Mouse (Mus musculus): Measurements from ENCODE around the gene Usp15. TPM values are rescaled to one million over a fixed set of nuclear protein-coding genes. Genes with fewer than 3 reads are reported as not detected.

The Usp15 gene
- polyA plus RNA-seq, 1 experiment, result 54.1 TPM

DNA sequence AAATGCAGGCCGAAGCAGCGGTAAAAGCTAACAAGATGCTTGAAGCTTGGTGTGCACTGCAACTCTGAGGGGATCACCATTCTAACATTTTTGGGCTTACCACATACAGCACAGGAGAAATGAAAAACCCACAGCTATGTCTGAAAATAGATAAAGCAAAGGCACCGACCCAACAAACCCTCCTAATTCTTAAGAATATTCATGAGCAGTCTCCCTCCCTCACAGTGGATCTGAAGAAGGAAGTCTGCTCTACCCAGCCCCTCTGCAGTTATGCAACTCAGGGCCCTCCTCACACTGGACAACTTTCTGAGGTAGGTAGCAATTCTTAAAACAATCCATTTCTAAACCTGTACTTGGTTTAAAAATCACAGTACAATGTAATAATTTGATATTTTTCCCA lies 14.4 kb downstream of the Usp15 start:
- peak in 1 of 2 experiments; percentile 54 for DNase-seq (ENCODE audit: extremely low spot score in 1 of 2, low spot score in 1 of 2)

DNA sequence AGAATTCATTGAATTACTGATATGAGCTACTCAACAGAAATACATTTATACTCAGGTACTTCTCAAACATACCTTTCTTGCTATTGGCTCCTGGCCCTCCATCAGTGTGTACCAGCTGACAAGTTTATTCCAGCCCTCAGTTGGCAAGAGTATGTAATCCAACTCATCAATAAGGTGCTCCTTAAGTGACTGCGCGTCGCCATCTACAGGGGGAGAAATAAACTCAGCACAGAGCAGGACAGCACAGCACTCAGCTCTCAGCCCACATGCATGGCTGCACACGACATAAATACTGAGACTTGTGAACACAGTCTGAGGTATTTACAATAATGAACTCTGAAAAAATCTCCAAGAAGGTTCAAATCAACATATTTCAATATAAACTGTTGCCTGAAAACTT lies 21.0 kb downstream of the Usp15 start:
- DNase-seq (ENCODE audit: extremely low spot score in 1 of 2, low spot score in 1 of 2), result no peak

DNA sequence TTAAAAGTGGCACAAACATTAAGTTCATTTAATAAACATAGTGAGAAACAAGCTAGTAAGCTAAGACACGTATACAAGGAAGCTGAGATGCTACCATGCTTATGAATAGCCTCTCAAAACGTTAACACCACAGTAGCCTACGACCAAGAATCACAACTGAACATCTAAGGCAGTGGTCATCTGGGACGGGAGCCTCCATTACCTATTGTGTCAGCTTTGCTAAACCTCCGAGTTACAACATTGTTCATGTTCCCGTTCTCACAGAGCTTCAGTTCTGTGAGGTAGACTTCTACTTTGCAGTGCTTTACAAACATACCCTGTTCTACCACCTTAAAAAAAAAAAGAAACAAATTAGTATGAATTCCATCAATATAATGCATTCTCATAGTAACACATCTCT lies 25.9 kb downstream of the Usp15 start:
- no peak for DNase-seq (ENCODE audit: extremely low spot score in 1 of 2, low spot score in 1 of 2)

DNA sequence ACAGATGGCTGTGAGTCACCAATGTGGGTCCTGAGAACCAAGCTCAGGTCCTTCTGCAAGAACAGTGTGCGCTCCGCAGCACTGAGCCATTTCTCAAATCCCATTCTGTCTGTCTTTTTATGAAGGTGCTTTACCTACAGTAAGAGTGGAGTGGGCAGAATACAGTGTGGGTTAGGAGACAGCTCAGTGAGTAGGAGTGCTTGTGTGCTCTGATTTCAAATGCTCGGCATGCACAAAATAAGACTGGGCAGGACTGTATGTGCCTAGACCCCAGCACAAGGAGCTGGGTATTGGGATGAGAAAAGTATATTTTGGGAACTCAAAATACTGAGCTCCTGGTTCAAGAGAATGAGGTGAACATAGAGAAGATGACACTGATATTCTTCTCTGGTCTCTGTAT lies 31.3 kb downstream of the Usp15 start:
- no peak for DNase-seq (ENCODE audit: extremely low spot score in 1 of 2, low spot score in 1 of 2)

DNA sequence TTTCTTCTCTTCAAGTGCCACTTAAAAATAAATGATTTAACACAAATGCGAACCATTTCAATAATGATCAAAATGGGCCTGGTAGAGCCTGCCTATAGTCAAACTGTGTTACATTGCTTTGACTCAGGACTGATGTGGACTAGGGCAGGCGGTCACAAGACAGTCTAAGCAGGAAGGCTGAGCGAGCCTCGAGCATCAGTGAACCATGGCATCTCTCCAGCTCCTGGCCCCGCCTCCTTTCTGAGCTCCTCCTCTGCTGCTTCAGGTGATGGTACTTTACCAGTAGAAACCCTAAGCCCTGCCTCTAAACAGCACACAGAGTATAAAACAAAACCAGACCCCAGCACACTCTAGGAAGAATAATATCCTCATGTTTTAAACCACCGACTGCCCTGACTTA lies 36.3 kb downstream of the Usp15 start:
- no peak for DNase-seq (ENCODE audit: extremely low spot score in 1 of 2, low spot score in 1 of 2)

DNA sequence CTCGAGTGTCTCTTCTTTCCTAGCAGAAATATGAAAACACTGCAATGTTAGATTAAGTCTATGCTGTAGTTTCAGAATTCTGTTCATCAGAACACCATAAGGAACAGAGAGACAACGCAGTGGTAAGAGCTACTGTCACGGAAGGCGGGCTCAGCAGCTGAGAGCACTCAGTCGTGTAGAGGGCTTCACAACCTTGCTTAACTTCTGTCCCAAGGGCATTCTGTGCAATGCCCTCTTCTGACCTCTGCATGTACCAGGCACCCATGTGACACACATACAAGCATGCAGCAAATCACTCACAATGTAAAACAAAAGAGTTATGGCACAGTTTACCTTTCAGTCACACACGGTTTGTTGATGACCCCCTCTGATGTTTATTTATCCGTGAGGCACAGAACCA lies 37.5 kb downstream of the Usp15 start:
- DNase-seq (ENCODE audit: extremely low spot score in 1 of 2, low spot score in 1 of 2), result no peak

DNA sequence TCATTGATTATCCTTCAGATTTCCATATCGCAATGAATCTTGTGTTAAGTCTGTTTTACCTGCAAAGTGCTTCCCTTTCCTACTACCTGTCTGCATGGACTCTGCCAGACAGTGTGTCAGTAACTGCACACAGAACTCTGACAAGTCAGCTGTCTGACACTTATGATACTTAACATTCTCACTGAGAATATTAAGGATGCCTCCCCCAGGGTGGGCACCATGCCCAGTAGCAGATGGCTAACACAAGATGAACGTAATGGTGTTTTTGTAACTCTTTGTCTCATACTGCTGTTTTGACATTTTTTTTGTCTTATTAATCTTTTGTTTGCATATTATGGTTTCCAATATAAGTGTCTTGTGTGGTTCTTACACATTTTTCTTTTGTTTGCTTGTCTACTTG lies 40.4 kb downstream of the Usp15 start:
- no peak for DNase-seq (ENCODE audit: extremely low spot score in 1 of 2, low spot score in 1 of 2)

DNA sequence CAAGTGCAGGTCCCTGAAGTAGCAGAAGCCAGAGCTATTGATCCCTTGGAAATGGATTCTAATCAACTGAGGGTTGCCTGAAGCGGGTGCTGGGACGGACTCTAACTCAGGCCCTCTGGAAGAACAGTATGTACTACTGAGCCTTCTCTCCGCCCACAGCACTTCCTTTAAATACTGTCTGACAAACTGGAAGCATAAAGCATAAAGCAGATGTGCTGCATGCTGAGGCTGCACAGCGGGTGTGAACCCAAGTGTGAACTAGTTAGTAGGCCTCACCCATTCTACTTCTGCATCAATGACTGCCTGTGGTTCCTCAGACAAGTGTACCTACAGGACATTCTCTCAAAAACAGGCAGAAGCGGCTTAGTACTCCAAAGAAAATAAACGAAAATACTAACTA lies 41.0 kb downstream of the Usp15 start:
- peak in 1 of 2 experiments; percentile 38 for DNase-seq (ENCODE audit: extremely low spot score in 1 of 2, low spot score in 1 of 2)

DNA sequence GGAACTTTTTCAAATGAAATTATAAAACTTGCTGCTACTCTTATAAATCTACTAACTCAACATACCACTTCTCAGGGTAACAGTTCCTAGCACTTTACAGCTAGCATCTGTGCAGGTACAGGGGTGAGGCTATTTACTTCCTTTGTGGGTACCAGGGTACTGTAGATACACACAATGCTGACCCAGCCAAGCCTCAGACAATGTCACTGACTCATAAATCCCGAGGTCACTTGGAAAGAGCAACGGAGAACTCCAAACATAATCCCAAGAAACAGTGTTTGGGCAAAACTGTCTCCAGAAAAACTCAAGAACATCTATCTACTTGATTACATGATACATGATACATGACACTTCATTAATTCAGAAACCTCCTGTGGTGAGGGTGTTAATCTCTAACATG lies 43.5 kb downstream of the Usp15 start:
- DNase-seq (ENCODE audit: extremely low spot score in 1 of 2, low spot score in 1 of 2), result no peak

DNA sequence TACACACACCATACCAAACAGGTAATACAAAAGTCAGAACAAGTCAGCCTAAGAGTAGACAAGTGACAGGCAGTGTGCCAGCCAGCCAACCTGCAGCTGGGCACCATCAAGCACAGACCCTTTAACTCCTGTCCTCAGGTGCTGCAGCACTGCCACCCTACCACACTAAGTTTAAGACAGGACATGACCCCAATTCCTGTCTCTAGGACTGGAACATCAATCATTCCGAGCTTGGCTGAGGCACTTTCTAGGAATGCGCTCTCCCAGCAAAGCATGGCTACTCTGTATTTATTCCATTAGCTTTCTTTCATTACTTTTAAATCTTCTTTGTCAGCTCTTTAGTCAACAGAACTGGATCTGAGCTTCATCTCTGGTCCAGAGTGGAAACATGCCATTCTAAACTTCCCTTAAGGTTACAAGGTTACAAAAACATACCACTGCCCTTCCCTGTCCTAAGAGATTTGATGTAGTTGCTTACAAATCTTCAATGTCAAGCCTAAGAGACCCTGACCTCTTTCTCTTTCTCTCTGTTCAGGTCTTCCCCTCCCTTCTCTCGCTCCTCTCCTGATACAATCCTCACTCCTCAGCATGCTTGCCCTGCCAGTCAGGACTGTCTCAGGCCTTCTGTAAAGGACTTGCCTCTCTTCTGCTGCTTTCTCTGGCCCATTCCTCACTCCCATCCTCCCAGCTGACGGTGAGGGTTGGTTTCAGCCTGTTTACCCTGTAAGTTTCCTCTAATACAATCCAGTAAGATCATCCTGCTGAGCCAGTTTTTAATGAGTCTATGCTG lies 48.6 kb downstream of the Usp15 start:
- no peak for DNase-seq (ENCODE audit: extremely low spot score in 1 of 2, low spot score in 1 of 2)

DNA sequence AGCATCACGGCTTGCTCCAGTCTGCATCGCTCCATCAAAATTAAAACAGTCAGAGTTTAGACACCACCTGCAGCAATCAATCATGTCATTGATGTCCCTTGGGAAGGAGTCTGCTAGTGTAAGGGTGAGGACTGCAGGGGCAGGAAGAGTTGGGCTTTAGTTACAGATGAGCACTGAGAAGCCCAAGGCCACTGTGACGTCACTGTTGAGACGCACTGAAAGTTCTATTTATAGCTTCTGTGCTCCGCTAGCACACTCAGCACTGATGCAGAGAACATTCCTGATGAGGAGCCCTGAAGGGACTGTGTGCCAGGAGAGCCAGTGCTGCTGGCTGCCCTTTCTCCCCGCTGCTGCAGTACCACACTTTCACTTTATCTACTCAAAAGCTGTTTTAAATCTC lies 49.6 kb downstream of the Usp15 start:
- peak in 1 of 2 experiments; percentile 41 for DNase-seq (ENCODE audit: extremely low spot score in 1 of 2, low spot score in 1 of 2)

DNA sequence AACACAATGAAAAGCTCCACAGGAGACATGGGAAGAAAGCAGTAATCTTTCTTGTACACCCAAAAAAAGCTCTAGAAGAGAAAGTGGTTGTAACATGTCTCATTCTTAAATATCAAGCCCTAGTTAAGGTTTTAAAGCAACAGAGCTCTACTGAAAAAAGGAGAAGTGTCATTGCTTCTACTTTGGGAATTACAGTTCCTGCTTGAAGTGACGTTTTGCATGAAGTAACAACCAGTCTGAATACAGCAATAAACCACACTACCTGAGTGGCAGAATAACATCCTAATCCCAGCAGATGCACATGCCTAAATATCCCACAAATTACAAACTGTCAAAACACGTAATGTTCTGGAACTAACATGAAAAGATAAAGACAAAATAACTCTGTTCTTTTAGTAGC lies 50.4 kb downstream of the Usp15 start:
- no peak for DNase-seq (ENCODE audit: extremely low spot score in 1 of 2, low spot score in 1 of 2)

DNA sequence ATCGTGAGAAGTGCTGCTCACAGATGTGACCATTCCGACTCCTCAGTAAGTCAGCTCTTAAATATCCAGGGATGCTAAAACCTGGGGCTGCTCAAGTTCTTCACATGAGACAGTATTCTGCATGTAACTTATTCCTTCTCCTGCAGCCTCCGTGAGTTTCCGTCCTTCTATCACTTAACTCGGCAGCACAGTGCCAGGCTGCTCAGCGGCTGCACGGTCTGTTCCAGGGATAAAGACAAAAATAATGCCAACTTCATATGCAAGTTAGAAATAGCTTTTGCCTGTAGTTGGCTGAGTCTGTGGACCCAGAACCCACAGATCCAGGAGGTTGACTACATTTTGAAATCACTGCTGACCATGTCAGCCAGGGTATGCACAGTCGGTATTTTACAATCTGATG lies 52.5 kb downstream of the Usp15 start:
- peak in 1 of 2 experiments; percentile 39 for DNase-seq (ENCODE audit: extremely low spot score in 1 of 2, low spot score in 1 of 2)

DNA sequence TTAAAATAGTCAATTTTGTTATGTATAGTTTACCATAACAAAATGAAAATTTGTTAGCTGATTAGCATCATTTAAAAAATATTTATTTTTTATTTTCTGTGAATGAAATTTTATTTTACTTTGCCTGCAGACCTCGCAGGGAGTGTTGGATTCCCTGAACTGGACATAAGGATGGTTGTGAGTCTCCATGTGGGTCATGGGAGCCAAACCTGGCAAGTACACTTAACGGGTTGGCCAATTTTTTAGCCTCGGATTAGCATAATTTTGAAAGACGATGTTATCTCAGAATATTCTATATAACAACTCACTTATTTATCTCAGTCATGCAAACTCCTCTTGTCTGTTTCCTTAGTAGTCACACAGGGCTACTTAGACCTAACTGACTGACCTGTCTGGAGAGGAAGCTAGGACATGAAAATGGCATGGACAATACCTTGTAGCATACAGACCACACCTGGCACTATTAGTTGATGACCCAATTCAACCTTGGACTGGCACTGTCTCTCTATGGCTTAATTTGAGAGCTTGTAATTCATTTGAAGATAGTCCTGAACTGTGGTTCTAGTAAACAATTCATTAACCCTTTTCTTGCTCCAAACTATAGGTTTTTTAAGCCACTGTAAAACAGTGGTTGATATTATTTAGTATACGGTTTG lies 54.3 kb downstream of the Usp15 start:
- DNase-seq (ENCODE audit: extremely low spot score in 1 of 2, low spot score in 1 of 2), result no peak

DNA sequence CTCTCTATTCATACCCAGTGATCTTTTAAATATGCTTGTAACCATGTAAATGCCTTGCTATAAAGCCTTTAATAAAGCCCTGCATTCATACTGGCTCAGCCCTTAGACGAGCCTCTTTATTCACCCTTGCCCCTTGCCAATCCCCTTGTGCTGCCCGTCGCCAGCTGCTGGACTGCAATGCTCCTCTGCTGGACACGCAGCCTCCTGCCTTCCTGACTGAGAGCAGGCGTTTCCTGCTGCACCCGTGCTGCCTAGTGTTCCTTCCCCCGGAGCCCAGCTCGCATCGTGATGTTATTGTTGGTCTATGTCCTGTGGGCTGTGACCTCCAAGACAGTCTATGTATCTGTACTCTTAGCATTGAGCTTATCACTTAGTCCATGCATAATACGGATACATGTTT lies 61.0 kb downstream of the Usp15 start:
- DNase-seq (ENCODE audit: extremely low spot score in 1 of 2, low spot score in 1 of 2), result no peak

DNA sequence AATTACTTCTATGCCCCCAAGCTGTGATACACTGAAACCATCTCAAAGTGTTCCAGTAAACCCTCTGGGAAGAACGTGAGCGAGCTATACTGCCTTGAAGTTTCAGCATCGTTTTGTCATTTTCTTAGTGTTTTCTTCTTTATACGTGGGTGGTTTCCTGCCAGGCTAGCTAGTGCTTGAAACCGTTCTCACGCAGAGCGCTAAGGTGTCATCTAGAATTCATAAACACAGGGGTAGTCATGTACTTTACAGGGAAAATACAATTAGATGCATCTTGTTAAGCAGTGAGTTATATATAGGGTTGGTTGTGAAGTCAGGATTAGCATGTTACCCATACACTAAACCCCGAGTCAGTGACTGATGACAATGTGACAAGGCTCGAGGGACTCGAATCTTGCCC lies 65.3 kb downstream of the Usp15 start:
- DNase-seq (ENCODE audit: extremely low spot score in 1 of 2, low spot score in 1 of 2), result no peak

DNA sequence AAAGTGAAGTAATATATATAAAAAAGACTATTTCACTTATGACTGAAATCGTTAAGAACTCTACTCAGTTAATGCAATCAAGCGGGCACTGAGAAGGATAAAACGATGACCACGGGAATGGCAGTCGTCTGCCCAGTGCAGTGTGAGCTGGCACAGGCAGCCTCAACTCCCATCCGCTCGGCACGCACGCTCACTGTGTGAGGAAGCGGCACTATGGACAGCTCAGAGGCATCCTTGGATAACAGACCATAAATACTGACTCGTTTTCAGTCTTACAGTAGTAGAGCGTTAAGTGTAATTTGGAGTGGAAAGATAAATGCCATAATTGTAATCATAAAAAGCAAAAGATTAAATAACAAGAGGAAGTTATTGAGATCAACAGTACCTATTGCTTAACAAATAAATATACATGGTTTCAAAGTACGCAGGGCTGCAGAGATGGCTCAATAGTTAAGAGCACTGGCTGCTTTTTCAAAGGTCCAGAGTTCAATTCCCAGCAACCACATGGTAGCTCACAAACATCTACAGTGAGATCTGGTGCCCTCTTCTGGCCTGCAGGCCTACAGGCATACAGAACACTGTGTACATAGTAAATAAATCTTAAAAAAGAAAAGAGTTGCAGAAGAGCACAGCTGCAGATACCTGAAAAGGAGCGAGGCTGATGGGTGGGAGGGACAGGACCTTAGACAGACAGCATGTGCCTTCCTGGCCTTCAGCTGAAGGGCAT lies 76.0 kb downstream of the Usp15 start:
- DNase-seq (ENCODE audit: extremely low spot score in 1 of 2, low spot score in 1 of 2), result no peak

DNA sequence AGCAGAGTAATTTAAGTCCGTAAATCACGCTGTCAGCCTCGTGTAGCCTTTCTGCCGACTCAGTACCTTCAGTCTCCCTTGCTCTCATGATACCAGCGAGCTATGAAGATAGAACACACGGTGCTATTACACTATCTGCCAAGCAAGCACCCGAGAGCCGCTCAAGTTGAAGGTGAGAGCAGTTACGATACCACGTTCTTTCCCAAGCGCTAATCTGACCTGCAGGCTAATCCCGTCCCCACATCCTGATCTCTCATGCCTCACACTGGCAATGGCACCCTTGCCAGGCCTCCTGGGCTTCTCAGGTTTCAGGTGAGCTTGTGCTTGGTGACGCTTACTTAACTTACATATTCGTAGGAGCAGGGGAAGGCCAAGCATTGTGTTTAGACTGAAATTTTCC lies 79.9 kb downstream of the Usp15 start:
- no peak for DNase-seq (ENCODE audit: extremely low spot score in 1 of 2, low spot score in 1 of 2)

DNA sequence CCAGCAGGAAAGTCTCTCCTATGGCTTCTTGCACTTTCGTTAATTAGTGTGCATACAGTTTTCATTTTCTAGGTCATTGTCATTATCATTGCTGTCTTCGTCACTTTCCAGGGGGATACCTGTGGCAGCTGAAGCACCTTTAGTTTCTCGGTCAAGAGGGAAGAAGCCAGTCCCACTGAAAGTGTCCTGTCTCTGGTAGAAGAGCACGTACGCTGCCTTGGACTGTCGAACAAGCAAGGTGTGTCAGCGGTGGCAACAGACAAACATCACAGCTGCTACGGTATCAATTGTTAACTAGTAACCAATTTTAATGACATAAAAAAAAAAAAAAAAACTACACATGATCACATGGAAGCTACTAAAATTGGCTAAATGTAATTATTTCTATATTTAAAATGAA lies 83.3 kb downstream of the Usp15 start:
- no peak for DNase-seq (ENCODE audit: extremely low spot score in 1 of 2, low spot score in 1 of 2)

DNA sequence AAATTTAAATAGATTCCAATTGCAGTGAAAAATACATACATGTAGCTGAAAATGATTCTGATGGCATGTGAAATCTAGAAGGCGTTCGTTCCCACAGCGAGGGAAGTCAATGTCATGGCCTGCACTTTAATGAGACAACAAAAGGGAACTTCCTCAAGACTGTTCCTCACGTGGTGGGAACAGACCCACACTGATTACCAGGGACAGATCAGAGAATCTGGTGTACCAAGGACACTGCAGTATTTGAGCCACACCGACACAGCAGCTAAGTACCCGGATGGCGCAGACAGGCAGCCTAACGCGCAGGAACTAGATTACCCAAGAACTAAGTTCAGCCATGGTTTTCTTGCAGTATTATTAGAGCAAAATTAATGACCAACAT lies 84.0 kb downstream of the Usp15 start:
- no peak for DNase-seq (ENCODE audit: extremely low spot score in 1 of 2, low spot score in 1 of 2)

DNA sequence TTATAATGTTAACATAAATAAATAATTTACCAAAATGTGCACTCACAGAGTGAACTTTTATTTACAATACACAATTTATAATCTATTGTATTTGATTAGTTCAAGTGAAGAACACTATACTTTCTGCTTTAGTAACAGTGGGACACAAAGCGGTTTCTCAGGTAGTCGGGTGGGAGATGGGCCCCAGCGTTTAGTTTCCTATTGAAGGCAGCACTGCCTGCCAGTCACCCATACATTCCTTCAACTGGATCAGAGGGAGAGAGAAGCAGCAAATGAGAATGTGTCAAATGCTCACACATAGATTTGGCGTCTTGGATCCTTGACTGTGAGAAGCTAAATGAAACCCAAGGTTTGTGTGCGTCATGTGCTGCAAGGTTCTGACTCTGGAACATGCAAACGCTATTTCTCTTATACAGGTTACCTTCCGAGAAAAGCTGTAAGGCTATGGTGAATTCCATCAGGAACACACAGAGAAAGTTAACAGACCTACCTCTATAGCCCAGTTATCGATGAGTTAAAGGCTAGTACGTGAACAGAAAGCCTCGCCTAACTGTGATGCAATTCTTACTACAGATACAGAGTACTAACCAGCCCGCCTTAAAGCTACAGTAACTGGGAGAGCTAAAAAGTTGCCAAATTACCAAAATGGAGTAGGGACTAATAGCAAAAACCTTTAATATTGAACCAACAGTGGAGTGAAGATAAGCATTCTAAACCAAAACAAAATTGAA lies 84.6 kb downstream of the Usp15 start:
- DNase-seq (ENCODE audit: extremely low spot score in 1 of 2, low spot score in 1 of 2), result no peak

Measured in frontal cortex, adult 2 months (tissue).